Mouse (Mus musculus) CD4-positive, CD25-positive, alpha-beta regulatory T cell, adult 4 months (primary cell): ENCODE results near the gene Eps15l1. TPM values are rescaled to one million over a fixed set of nuclear protein-coding genes. Genes with fewer than 3 reads are reported as not detected.

Source experiments
- ATAC-seq: one replicate; pipeline ENCODE4 v1.8.0; 2017
- polyA plus RNA-seq, 2 experiments: library from polyadenylated mRNA; unstranded; fragments of 100-300 nt; shearing (Covaris generic); gene quantifications; one replicate each; pipeline ENCODE4 v1.2.1; 2017

The Eps15l1 gene
- polyA plus RNA-seq, 2 experiments from 2014 or later, result 55.3 to 76.0 TPM

GRCm38 (mm10) chr8:72349838-72350237, 71.4 kb downstream of the Eps15l1 start:
- ATAC-seq, result peak; percentile 5

- no peak for ATAC-seq
Measured at GRCm38 (mm10) chr8:72348956-72349355, 72.3 kb downstream of the Eps15l1 start.

GRCm38 (mm10) chr8:72348114-72348513, 73.1 kb downstream of the Eps15l1 start:
- ATAC-seq, result no peak

GRCm38 (mm10) chr8:72347553-72347952, 73.7 kb downstream of the Eps15l1 start:
- no peak for ATAC-seq

GRCm38 (mm10) chr8:72343725-72344124, 77.5 kb downstream of the Eps15l1 start:
- peak; percentile 93 for ATAC-seq

GRCm38 (mm10) chr8:72342556-72343300, 78.5 kb downstream of the Eps15l1 start:
- ATAC-seq, result no peak

GRCm38 (mm10) chr8:72337034-72337433, 84.2 kb downstream of the Eps15l1 start:
- no peak for ATAC-seq

- no peak for ATAC-seq
Measured at GRCm38 (mm10) chr8:72336273-72336672, 85.0 kb downstream of the Eps15l1 start.

- no peak for ATAC-seq
Measured at GRCm38 (mm10) chr8:72334144-72334641, 87.1 kb downstream of the Eps15l1 start.

- no peak for ATAC-seq
Measured at GRCm38 (mm10) chr8:72333429-72334143, 87.7 kb downstream of the Eps15l1 start.

- ATAC-seq, result no peak
Measured at GRCm38 (mm10) chr8:72331631-72332030, 89.6 kb downstream of the Eps15l1 start.

- ATAC-seq, result peak; percentile 81
Measured at GRCm38 (mm10) chr8:72330806-72331516, 90.3 kb downstream of the Eps15l1 start.

GRCm38 (mm10) chr8:72329116-72329515, 92.1 kb downstream of the Eps15l1 start:
- ATAC-seq, result no peak

GRCm38 (mm10) chr8:72324708-72325107, 96.6 kb downstream of the Eps15l1 start:
- no peak for ATAC-seq

GRCm38 (mm10) chr8:72324036-72324706, 97.1 kb downstream of the Eps15l1 start:
- no peak for ATAC-seq

GRCm38 (mm10) chr8:72323131-72323725, 98.0 kb downstream of the Eps15l1 start:
- no peak for ATAC-seq

- ATAC-seq, result peak; percentile 12
Measured at GRCm38 (mm10) chr8:72322471-72322889, 98.8 kb downstream of the Eps15l1 start.

GRCm38 (mm10) chr8:72321635-72322441, 99.4 kb downstream of the Eps15l1 start:
- ATAC-seq, result peak; percentile 3

GRCm38 (mm10) chr8:72320803-72321583, 100.3 kb downstream of the Eps15l1 start:
- ATAC-seq, result no peak
